Mouse (Mus musculus) ES-Bruce4 (cell line): ENCODE data around the gene 4933416C03Rik.

Experiments
- CTCF ChIP-seq: IDR thresholded peaks from one replicate; pipeline ENCODE4 v1.8.1; 2011; ENCODE audit warnings: low read depth, low read length
- EP300 ChIP-seq: IDR thresholded peaks from 2 replicates; pipeline ENCODE4 v1.6.1; 2011; ENCODE audit warnings: low read depth, low read length; ENCODE audit not compliant: insufficient read depth

- no peak for TF ChIP-seq CTCF
- TF ChIP-seq EP300 = no peak
These were observed 15.2 kb downstream of the 4933416C03Rik start for GRCm38 (mm10) chr10:116098470-116098869.
